Mouse (Mus musculus): ENCODE data around the gene Calm1. TPM values are rescaled to one million over a fixed set of nuclear protein-coding genes. Genes with fewer than 3 reads are reported as not detected.

The Calm1 gene
- 641 TPM for polyA plus RNA-seq (2015; fragmentation: Illumina TruSeq; extraction: RNeasy Lipid Tissue Mini Kit (QIAGEN cat#74804); ENCODE audit: insufficient read depth, low replicate concordance)

DNA sequence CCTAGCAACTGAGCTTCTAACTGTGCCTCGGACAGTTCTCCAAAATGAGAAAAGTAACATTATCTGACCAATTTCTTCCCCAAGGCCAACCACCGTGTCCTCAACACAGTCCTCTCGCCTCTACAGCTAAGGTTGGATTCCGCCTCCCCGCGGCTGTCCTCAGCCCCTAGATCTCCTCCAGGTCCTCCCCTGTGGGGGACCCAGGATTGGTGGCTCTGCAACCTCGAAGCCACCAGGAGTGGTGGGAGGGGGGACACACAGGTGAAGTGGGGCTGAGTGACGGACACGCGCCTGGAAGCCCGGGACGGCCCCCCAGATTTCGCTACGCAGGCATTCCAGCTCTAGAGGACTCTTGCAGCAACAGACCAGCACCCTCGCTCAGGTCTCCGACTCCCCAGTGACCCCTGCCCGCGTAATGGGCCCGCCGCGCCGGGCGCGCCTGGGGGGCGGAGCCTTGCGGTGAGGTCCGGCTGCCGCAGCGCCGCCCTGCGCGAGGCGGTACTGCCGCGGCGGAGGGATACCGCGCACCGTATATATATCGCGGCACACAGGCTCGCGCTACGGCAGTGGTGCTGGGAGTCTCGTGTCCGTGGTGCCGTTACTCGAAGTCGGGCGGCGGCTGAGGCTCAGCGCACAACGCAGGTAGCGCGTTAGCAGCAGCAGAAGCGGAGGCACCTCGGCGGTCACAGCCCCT lies at the start of gene Calm1:
Calm1 (plus strand) TSS at position 469 of the 694 bp plus-strand sequence.

DNA sequence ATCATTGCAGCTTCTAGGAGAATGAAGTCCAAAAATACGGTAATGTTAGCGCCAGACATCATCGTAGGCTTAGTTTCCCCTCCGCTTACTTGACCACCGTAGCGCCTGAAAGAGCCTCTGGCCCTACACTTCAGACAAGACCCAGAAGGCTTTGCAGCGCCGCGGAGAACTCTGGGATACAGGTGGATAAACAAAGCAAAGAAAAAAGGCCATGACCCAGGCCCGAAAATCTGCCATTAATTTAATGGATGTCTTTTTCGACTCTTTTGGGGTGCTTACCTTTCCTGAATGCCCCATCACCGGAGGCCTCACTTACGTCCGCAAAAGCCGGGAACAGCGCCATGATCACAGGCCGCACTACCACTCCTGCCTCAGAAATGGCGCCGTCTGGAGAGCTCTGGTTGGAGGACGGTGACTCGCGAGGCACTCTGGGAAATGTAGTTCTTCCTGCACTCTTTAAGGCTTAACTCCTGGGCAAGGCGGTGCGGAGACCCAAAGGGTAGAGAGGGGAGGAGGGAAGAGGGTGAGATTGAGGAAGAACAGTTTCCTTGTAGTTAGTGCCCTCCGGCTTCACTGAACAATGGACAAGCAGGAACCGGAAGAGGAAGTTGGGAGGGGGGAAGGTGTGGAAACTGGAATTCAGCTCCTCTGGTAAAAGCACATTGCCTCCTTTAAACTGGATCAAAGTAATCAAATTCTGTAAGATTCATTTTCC lies 39.8 kb upstream of the Calm1 start, which contains the start of gene Nrde2:
Nrde2 (minus strand) TSS at position 393 of the 715 bp plus-strand sequence.

Other genes with a start within 250 kb of the Calm1 start
- gene Kcnk13, start 234.9 kb upstream of the Calm1 start, polyA plus RNA-seq (2015; fragmentation: Illumina TruSeq; extraction: RNeasy Lipid Tissue Mini Kit (QIAGEN cat#74804); ENCODE audit: insufficient read depth, low replicate concordance) = 3.4 TPM
- 159 TPM for gene Psmc1, start 89.3 kb upstream of the Calm1 start, polyA plus RNA-seq (2015; fragmentation: Illumina TruSeq; extraction: RNeasy Lipid Tissue Mini Kit (QIAGEN cat#74804); ENCODE audit: insufficient read depth, low replicate concordance)
- 14.3 TPM for gene Nrde2, start 39.8 kb upstream of the Calm1 start, polyA plus RNA-seq (2015; fragmentation: Illumina TruSeq; extraction: RNeasy Lipid Tissue Mini Kit (QIAGEN cat#74804); ENCODE audit: insufficient read depth, low replicate concordance)

Data from spleen, adult 10 weeks (tissue).